Mouse (Mus musculus) stomach, postnatal 0 days (tissue): ENCODE data around the gene Klhl40.

Experiments
- CTCF ChIP-seq: IDR thresholded peaks from 2 replicates; pipeline ENCODE4 v1.5.1; 2016; ENCODE audit warnings: antibody characterized with exemption, low read depth, mild to moderate bottlenecking, moderate library complexity
- EP300 ChIP-seq: optimal IDR thresholded peaks from 2 replicates; pipeline ENCODE3; 2016; ENCODE audit warnings: antibody characterized with exemption

- TF ChIP-seq CTCF (no peak), EP300 (no peak)
These were observed 31.1 kb downstream of the Klhl40 start for GRCm38 (mm10) chr9:121808511-121808910.
